Mouse (Mus musculus): ENCODE measurements around the gene Ift140. TPM values are rescaled to one million over a fixed set of nuclear protein-coding genes. Genes with fewer than 3 reads are reported as not detected.
A peak's percentile ranks its signal among the peaks of the same experiment; 100 is the strongest.

Ift140 gene
- polyA plus RNA-seq, 1 experiment from 2014 or later: 12.9 TPM

- 91% methylated on average over 6 of the region's 6 CpGs for WGBS
- no peaks in the 10 kb centered on the region for H3K27me3 ChIP-seq (replicated peaks; ENCODE audit: control insufficient read depth, insufficient read depth, low read length)
- ATAC-seq: no peak
These were observed 94.7 kb downstream of the Ift140 start for GRCm38 (mm10) chr17:25110590-25110989.

GRCm38 (mm10) chr17:25111220-25111619 lies 95.3 kb downstream of the Ift140 start:
- peaks cover 6% of the 10 kb centered on the region; the same call in 1 of the 2 replicates for H3K36me3 ChIP-seq (ENCODE audit: control insufficient read depth, insufficient read depth, low read length)
- H3K27me3 ChIP-seq (replicated peaks; ENCODE audit: control insufficient read depth, insufficient read depth, low read length): no peaks in the 10 kb centered on the region
- no peak overlapping the region for H3K9ac ChIP-seq (ENCODE audit: low read depth, low read length)
- no peak overlapping the region for H3K27ac ChIP-seq (ENCODE audit: low read length)
- H3K4me1 ChIP-seq (ENCODE audit: control insufficient read depth, insufficient read depth, low read length): peaks cover 7% of the 10 kb centered on the region
- WGBS: 91% methylated on average over 5 of the region's 5 CpGs
- H3K4me2 ChIP-seq (ENCODE audit: low read depth, low read length): no peak overlapping the region
- H3K9me3 ChIP-seq (ENCODE audit: control insufficient read depth, low read length): no peaks in the 10 kb centered on the region
- ATAC-seq: no peak
- no peak overlapping the region for H3K4me3 ChIP-seq (ENCODE audit: low read length)

More at GRCm38 (mm10) chr17:25110590-25110989, 94.7 kb downstream of the Ift140 start:
- Histone ChIP-seq H3K4me3 (ENCODE audit: low read length) (no peak overlapping the region), H3K9ac (ENCODE audit: low read depth, low read length) (no peak overlapping the region), H3K27ac (ENCODE audit: low read length) (no peak overlapping the region), H3K4me2 (ENCODE audit: low read depth, low read length) (no peak overlapping the region), H3K4me1 (ENCODE audit: control insufficient read depth, insufficient read depth, low read length) (peaks cover 7% of the 10 kb centered on the region), H3K9me3 (ENCODE audit: control insufficient read depth, low read length) (no peaks in the 10 kb centered on the region), H3K36me3 (ENCODE audit: control insufficient read depth, insufficient read depth, low read length) (peaks cover 11% of the 10 kb centered on the region)

- 87% methylated on average over 8 of the region's 8 CpGs for WGBS
- peaks cover 6% of the 10 kb centered on the region; the same call in 1 of the 2 replicates for H3K36me3 ChIP-seq (ENCODE audit: control insufficient read depth, insufficient read depth, low read length)
- ATAC-seq: no peak
These were observed 96.0 kb downstream of the Ift140 start for GRCm38 (mm10) chr17:25111739-25112422.

GRCm38 (mm10) chr17:25112423-25112810 lies 96.5 kb downstream of the Ift140 start:
- peaks cover 7% of the 10 kb centered on the region for H3K4me1 ChIP-seq (ENCODE audit: control insufficient read depth, insufficient read depth, low read length)
- no peaks in the 10 kb centered on the region for H3K9me3 ChIP-seq (ENCODE audit: control insufficient read depth, low read length)
- H3K27ac ChIP-seq (ENCODE audit: low read length): no peak overlapping the region
- H3K4me3 ChIP-seq (ENCODE audit: low read length): no peak overlapping the region
- H3K27me3 ChIP-seq (replicated peaks; ENCODE audit: control insufficient read depth, insufficient read depth, low read length): no peaks in the 10 kb centered on the region
- H3K9ac ChIP-seq (ENCODE audit: low read depth, low read length): no peak overlapping the region
- H3K36me3 ChIP-seq (ENCODE audit: control insufficient read depth, insufficient read depth, low read length): peaks cover 6% of the 10 kb centered on the region; the same call in 1 of the 2 replicates
- ATAC-seq: no peak
- whole genome bisulfite sequencing: 79% methylated on average over 3 of the region's 3 CpGs
- no peak overlapping the region for H3K4me2 ChIP-seq (ENCODE audit: low read depth, low read length)

More at GRCm38 (mm10) chr17:25111739-25112422, 96.0 kb downstream of the Ift140 start:
- no peaks in the 10 kb centered on the region for H3K9me3 ChIP-seq (ENCODE audit: control insufficient read depth, low read length)
- H3K9ac ChIP-seq (ENCODE audit: low read depth, low read length): no peak overlapping the region
- no peak overlapping the region for H3K4me3 ChIP-seq (ENCODE audit: low read length)
- H3K27ac ChIP-seq (ENCODE audit: low read length): no peak overlapping the region
- peaks cover 7% of the 10 kb centered on the region for H3K4me1 ChIP-seq (ENCODE audit: control insufficient read depth, insufficient read depth, low read length)
- no peaks in the 10 kb centered on the region for H3K27me3 ChIP-seq (replicated peaks; ENCODE audit: control insufficient read depth, insufficient read depth, low read length)
- no peak overlapping the region for H3K4me2 ChIP-seq (ENCODE audit: low read depth, low read length)

GRCm38 (mm10) chr17:25114908-25115645 lies 99.2 kb downstream of the Ift140 start:
- 8% methylated on average over 23 of the region's 23 CpGs for WGBS
- peak overlapping the region; percentile 87 for H3K27ac ChIP-seq (ENCODE audit: low read length)
- peak overlapping the region; percentile 99 for H3K4me2 ChIP-seq (ENCODE audit: low read depth, low read length)
- no peaks in the 10 kb centered on the region for H3K27me3 ChIP-seq (replicated peaks; ENCODE audit: control insufficient read depth, insufficient read depth, low read length)
- no peaks in the 10 kb centered on the region for H3K9me3 ChIP-seq (ENCODE audit: control insufficient read depth, low read length)
- ATAC-seq: peak; percentile 82
- H3K4me3 ChIP-seq (ENCODE audit: low read length): peak overlapping the region; percentile 72
- peaks cover 7% of the 10 kb centered on the region for H3K4me1 ChIP-seq (ENCODE audit: control insufficient read depth, insufficient read depth, low read length)
- peak overlapping the region; percentile 82 for H3K9ac ChIP-seq (ENCODE audit: low read depth, low read length)
- H3K36me3 ChIP-seq (ENCODE audit: control insufficient read depth, insufficient read depth, low read length): 0 out of 2 replicates have a peak, but pooled peaks cover 4% of the 10 kb centered on the region

GRCm38 (mm10) chr17:25115664-25116432 lies 100.0 kb downstream of the Ift140 start, which contains the start of gene Telo2:
Gene Telo2 (minus strand): TSS chr17:25115967.
- Histone ChIP-seq H3K4me3 (ENCODE audit: low read length) (peak within 1 kb of the TSS; percentile 72), H3K27ac (ENCODE audit: low read length) (peak within 1 kb of the TSS; percentile 87), H3K9me3 (ENCODE audit: control insufficient read depth, low read length) (no peaks in the 10 kb centered on the region), H3K9ac (ENCODE audit: low read depth, low read length) (peak within 1 kb of the TSS; percentile 82), H3K27me3 (replicated peaks; ENCODE audit: control insufficient read depth, insufficient read depth, low read length) (no peaks in the 10 kb centered on the region), H3K4me1 (ENCODE audit: control insufficient read depth, insufficient read depth, low read length) (peaks cover 7% of the 10 kb centered on the region), H3K36me3 (ENCODE audit: control insufficient read depth, insufficient read depth, low read length) (no peaks in the 10 kb centered on the region), H3K4me2 (ENCODE audit: low read depth, low read length) (peak within 1 kb of the TSS; percentile 99)
- WGBS: 5% methylated on average over 40 of the region's 40 CpGs
- ATAC-seq: peak; percentile 96

- H3K9ac ChIP-seq (ENCODE audit: low read depth, low read length): no peak overlapping the region
- no peak overlapping the region for H3K27ac ChIP-seq (ENCODE audit: low read length)
- no peak overlapping the region for H3K4me2 ChIP-seq (ENCODE audit: low read depth, low read length)
- H3K4me3 ChIP-seq (ENCODE audit: low read length): no peak overlapping the region
- H3K27me3 ChIP-seq (replicated peaks; ENCODE audit: control insufficient read depth, insufficient read depth, low read length): 0 out of 2 replicates have a peak, but pooled peaks cover 3% of the 10 kb centered on the region
- ATAC-seq: no peak
- no peaks in the 10 kb centered on the region for H3K36me3 ChIP-seq (ENCODE audit: control insufficient read depth, insufficient read depth, low read length)
- no peaks in the 10 kb centered on the region for H3K9me3 ChIP-seq (ENCODE audit: control insufficient read depth, low read length)
- 36% methylated on average over 4 of the region's 4 CpGs for WGBS
- H3K4me1 ChIP-seq (ENCODE audit: control insufficient read depth, insufficient read depth, low read length): peaks cover 7% of the 10 kb centered on the region
These were observed 101.4 kb downstream of the Ift140 start for GRCm38 (mm10) chr17:25117263-25117662.

GRCm38 (mm10) chr17:25120406-25120805 lies 104.5 kb downstream of the Ift140 start, which contains the start of gene Ptx4:
Gene Ptx4 (plus strand): TSS chr17:25120760.
- no peak within 1 kb of the TSS for H3K9ac ChIP-seq (ENCODE audit: low read depth, low read length)
- H3K4me2 ChIP-seq (ENCODE audit: low read depth, low read length): no peak within 1 kb of the TSS
- WGBS: 41% methylated on average over 3 of the region's 3 CpGs
- H3K36me3 ChIP-seq (ENCODE audit: control insufficient read depth, insufficient read depth, low read length): no peaks in the 10 kb centered on the region
- H3K4me1 ChIP-seq (ENCODE audit: control insufficient read depth, insufficient read depth, low read length): no peaks in the 10 kb centered on the region
- ATAC-seq: no peak
- 0 out of 2 replicates have a peak, but pooled peaks cover 3% of the 10 kb centered on the region for H3K27me3 ChIP-seq (replicated peaks; ENCODE audit: control insufficient read depth, insufficient read depth, low read length)
- no peaks in the 10 kb centered on the region for H3K9me3 ChIP-seq (ENCODE audit: control insufficient read depth, low read length)
- H3K4me3 ChIP-seq (ENCODE audit: low read length): no peak within 1 kb of the TSS
- no peak within 1 kb of the TSS for H3K27ac ChIP-seq (ENCODE audit: low read length)

- no peaks in the 10 kb centered on the region for H3K36me3 ChIP-seq (ENCODE audit: control insufficient read depth, insufficient read depth, low read length)
- no peaks in the 10 kb centered on the region for H3K9me3 ChIP-seq (ENCODE audit: control insufficient read depth, low read length)
- H3K4me2 ChIP-seq (ENCODE audit: low read depth, low read length): no peak overlapping the region
- WGBS: 30% methylated on average over 7 of the region's 7 CpGs
- H3K4me1 ChIP-seq (ENCODE audit: control insufficient read depth, insufficient read depth, low read length): no peaks in the 10 kb centered on the region
- H3K27me3 ChIP-seq (replicated peaks; ENCODE audit: control insufficient read depth, insufficient read depth, low read length): 0 out of 2 replicates have a peak, but pooled peaks cover 3% of the 10 kb centered on the region
- no peak overlapping the region for H3K4me3 ChIP-seq (ENCODE audit: low read length)
- H3K9ac ChIP-seq (ENCODE audit: low read depth, low read length): no peak overlapping the region
- H3K27ac ChIP-seq (ENCODE audit: low read length): no peak overlapping the region
- ATAC-seq: no peak
These were observed 108.1 kb downstream of the Ift140 start for GRCm38 (mm10) chr17:25123979-25124378.
